Mouse (Mus musculus): ENCODE measurements around the gene 1520401A03Rik. TPM values are rescaled to one million over a fixed set of nuclear protein-coding genes. Genes with fewer than 3 reads are reported as not detected.

1520401A03Rik gene
- polyA plus RNA-seq, 1 experiment from 2014 or later = 0.09 TPM

GRCm38 (mm10) chr17:23675564-23676281, 46.9 kb downstream of the 1520401A03Rik start:
- no peak for ATAC-seq (ENCODE audit: borderline replicate concordance, extremely low read depth, low FRiP score, low TSS enrichment)
- Histone ChIP-seq H3K4me1 (peaks cover 44% of the 10 kb centered on the region), H3K4me2 (peak overlapping the region; percentile 96), H3K27ac (peak overlapping the region; percentile 89), H3K27me3 (peaks cover 25% of the 10 kb centered on the region), H3K9me3 (no peaks in the 10 kb centered on the region), H3K4me3 (peak overlapping the region; percentile 57), H3K36me3 (no peaks in the 10 kb centered on the region), H3K9ac (peak overlapping the region; percentile 58)
- WGBS = 13% methylated on average over 15 of the region's 15 CpGs

- Histone ChIP-seq H3K27ac (peak overlapping the region; percentile 89), H3K4me3 (peak overlapping the region; percentile 73), H3K4me1 (peaks cover 44% of the 10 kb centered on the region), H3K27me3 (peaks cover 19% of the 10 kb centered on the region), H3K36me3 (no peaks in the 10 kb centered on the region), H3K9me3 (no peaks in the 10 kb centered on the region), H3K4me2 (peak overlapping the region; percentile 96), H3K9ac (0 out of 2 replicates have a peak overlapping the region, but pooled peaks have one; percentile 58)
- WGBS = 29% methylated on average over 5 of the region's 5 CpGs
- no peak for ATAC-seq (ENCODE audit: borderline replicate concordance, extremely low read depth, low FRiP score, low TSS enrichment)
Observed at GRCm38 (mm10) chr17:23675127-23675526, 47.5 kb downstream of the 1520401A03Rik start.

GRCm38 (mm10) chr17:23674271-23674952, 48.2 kb downstream of the 1520401A03Rik start:
- no peak for ATAC-seq (ENCODE audit: borderline replicate concordance, extremely low read depth, low FRiP score, low TSS enrichment)
- H3K4me2 ChIP-seq = peak overlapping the region; percentile 96
- peak overlapping the region; percentile 64 for H3K9ac ChIP-seq
- H3K9me3 ChIP-seq = no peaks in the 10 kb centered on the region
- WGBS = 28% methylated on average over 9 of the region's 9 CpGs
- peaks cover 12% of the 10 kb centered on the region for H3K27me3 ChIP-seq
- peak overlapping the region; percentile 89 for H3K27ac ChIP-seq
- peaks cover 44% of the 10 kb centered on the region for H3K4me1 ChIP-seq
- H3K4me3 ChIP-seq = peak overlapping the region; percentile 73
- no peaks in the 10 kb centered on the region; the same call in 1 of the 2 replicates for H3K36me3 ChIP-seq

GRCm38 (mm10) chr17:23673424-23674073, 49.0 kb downstream of the 1520401A03Rik start, which contains the start of the genes Hcfc1r1 and Thoc6:
Hcfc1r1 (plus strand) TSS chr17:23673596.
Thoc6 (minus strand) TSS chr17:23673882.
- Histone ChIP-seq H3K4me2 (peak within 1 kb of the TSS; percentile 96), H3K36me3 (peaks cover 8% of the 10 kb centered on the region), H3K27ac (peak within 1 kb of the TSS; percentile 89), H3K4me1 (peaks cover 44% of the 10 kb centered on the region), H3K27me3 (peaks cover 3% of the 10 kb centered on the region), H3K9me3 (no peaks in the 10 kb centered on the region), H3K4me3 (peak within 1 kb of the TSS; percentile 73), H3K9ac (peak within 1 kb of the TSS; percentile 64)
- peak; percentile 91 for ATAC-seq (ENCODE audit: borderline replicate concordance, extremely low read depth, low FRiP score, low TSS enrichment)
- under 1% methylated on average over 45 of the region's 45 CpGs for WGBS

GRCm38 (mm10) chr17:23672761-23673160, 49.8 kb downstream of the 1520401A03Rik start:
- peak overlapping the region; percentile 73 for H3K4me3 ChIP-seq
- no peaks in the 10 kb centered on the region for H3K9me3 ChIP-seq
- peaks cover 9% of the 10 kb centered on the region for H3K36me3 ChIP-seq
- 58% methylated on average over 3 of the region's 3 CpGs for WGBS
- no peak for ATAC-seq (ENCODE audit: borderline replicate concordance, extremely low read depth, low FRiP score, low TSS enrichment)
- H3K4me1 ChIP-seq = peaks cover 41% of the 10 kb centered on the region
- peak overlapping the region; percentile 96 for H3K4me2 ChIP-seq
- H3K27ac ChIP-seq = no peak overlapping the region
- peak overlapping the region; percentile 64; the same call in 1 of the 2 replicates for H3K9ac ChIP-seq
- H3K27me3 ChIP-seq = no peaks in the 10 kb centered on the region

GRCm38 (mm10) chr17:23671519-23671918, 51.1 kb downstream of the 1520401A03Rik start:
- Histone ChIP-seq H3K27me3 (no peaks in the 10 kb centered on the region), H3K9me3 (no peaks in the 10 kb centered on the region), H3K4me3 (no peak overlapping the region), H3K9ac (no peak overlapping the region), H3K4me1 (peaks cover 33% of the 10 kb centered on the region), H3K27ac (no peak overlapping the region), H3K4me2 (no peak overlapping the region), H3K36me3 (peaks cover 14% of the 10 kb centered on the region)
- ATAC-seq (ENCODE audit: borderline replicate concordance, extremely low read depth, low FRiP score, low TSS enrichment) = no peak
- 88% methylated on average over 3 of the region's 3 CpGs for WGBS

GRCm38 (mm10) chr17:23670516-23671074, 52.0 kb downstream of the 1520401A03Rik start:
- Histone ChIP-seq H3K9me3 (no peaks in the 10 kb centered on the region), H3K9ac (no peak overlapping the region), H3K4me3 (no peak overlapping the region), H3K4me1 (peaks cover 23% of the 10 kb centered on the region), H3K36me3 (peaks cover 14% of the 10 kb centered on the region), H3K27me3 (no peaks in the 10 kb centered on the region), H3K4me2 (no peak overlapping the region), H3K27ac (no peak overlapping the region)
- no peak for ATAC-seq (ENCODE audit: borderline replicate concordance, extremely low read depth, low FRiP score, low TSS enrichment)
- WGBS = 90% methylated on average over 7 of the region's 7 CpGs

GRCm38 (mm10) chr17:23665511-23665910, 57.1 kb downstream of the 1520401A03Rik start:
- H3K9me3 ChIP-seq = no peaks in the 10 kb centered on the region
- peaks cover 14% of the 10 kb centered on the region for H3K36me3 ChIP-seq
- H3K9ac ChIP-seq = no peak overlapping the region
- 74% methylated on average over 14 of the region's 14 CpGs for WGBS
- H3K27me3 ChIP-seq = peaks cover 26% of the 10 kb centered on the region
- no peak overlapping the region for H3K27ac ChIP-seq
- no peak overlapping the region for H3K4me3 ChIP-seq
- H3K4me1 ChIP-seq = 0 out of 2 replicates have a peak, but pooled peaks cover 4% of the 10 kb centered on the region
- no peak overlapping the region for H3K4me2 ChIP-seq
- ATAC-seq (ENCODE audit: borderline replicate concordance, extremely low read depth, low FRiP score, low TSS enrichment) = no peak

GRCm38 (mm10) chr17:23664556-23665021, 58.0 kb downstream of the 1520401A03Rik start:
- no peak overlapping the region for H3K4me2 ChIP-seq
- H3K9ac ChIP-seq = no peak overlapping the region
- 0 out of 2 replicates have a peak, but pooled peaks cover 4% of the 10 kb centered on the region for H3K4me1 ChIP-seq
- H3K9me3 ChIP-seq = no peaks in the 10 kb centered on the region
- ATAC-seq (ENCODE audit: borderline replicate concordance, extremely low read depth, low FRiP score, low TSS enrichment) = no peak
- peaks cover 14% of the 10 kb centered on the region for H3K36me3 ChIP-seq
- H3K27ac ChIP-seq = no peak overlapping the region
- H3K27me3 ChIP-seq = peaks cover 34% of the 10 kb centered on the region
- WGBS = 14% methylated on average over 5 of the region's 5 CpGs
- H3K4me3 ChIP-seq = no peak overlapping the region

GRCm38 (mm10) chr17:23661526-23661925, 61.1 kb downstream of the 1520401A03Rik start:
- 0 out of 2 replicates have a peak, but pooled peaks cover 4% of the 10 kb centered on the region for H3K4me1 ChIP-seq
- H3K36me3 ChIP-seq = no peaks in the 10 kb centered on the region
- H3K27me3 ChIP-seq = peaks cover 34% of the 10 kb centered on the region
- no peaks in the 10 kb centered on the region for H3K9me3 ChIP-seq
- H3K4me2 ChIP-seq = peak overlapping the region; percentile 58; the same call in 1 of the 2 replicates
- ATAC-seq (ENCODE audit: borderline replicate concordance, extremely low read depth, low FRiP score, low TSS enrichment) = no peak
- 3% methylated on average over 9 of the region's 9 CpGs for WGBS
- no peak overlapping the region for H3K4me3 ChIP-seq
- H3K9ac ChIP-seq = no peak overlapping the region
- no peak overlapping the region for H3K27ac ChIP-seq

GRCm38 (mm10) chr17:23660876-23661200, 61.7 kb downstream of the 1520401A03Rik start:
- peak overlapping the region; percentile 58 for H3K4me2 ChIP-seq
- ATAC-seq (ENCODE audit: borderline replicate concordance, extremely low read depth, low FRiP score, low TSS enrichment) = no peak
- no peak overlapping the region for H3K27ac ChIP-seq
- peak overlapping the region; percentile 19; the same call in 1 of the 2 replicates for H3K9ac ChIP-seq
- 3% methylated on average over 14 of the region's 14 CpGs for WGBS
- H3K9me3 ChIP-seq = no peaks in the 10 kb centered on the region
- peaks cover 34% of the 10 kb centered on the region for H3K27me3 ChIP-seq
- no peaks in the 10 kb centered on the region for H3K36me3 ChIP-seq
- H3K4me3 ChIP-seq = peak overlapping the region; percentile 40
- 0 out of 2 replicates have a peak, but pooled peaks cover 4% of the 10 kb centered on the region for H3K4me1 ChIP-seq

Data from lung, embryonic 15.5 days (tissue).